Mouse (Mus musculus): ENCODE data around the gene Pkp2. TPM values are rescaled to one million over a fixed set of nuclear protein-coding genes. Genes with fewer than 3 reads are reported as not detected.

Pkp2 gene
- total and polyA plus RNA-seq, 3 experiments, result 13.3 to 19.0 (median 14.1) TPM

DNA sequence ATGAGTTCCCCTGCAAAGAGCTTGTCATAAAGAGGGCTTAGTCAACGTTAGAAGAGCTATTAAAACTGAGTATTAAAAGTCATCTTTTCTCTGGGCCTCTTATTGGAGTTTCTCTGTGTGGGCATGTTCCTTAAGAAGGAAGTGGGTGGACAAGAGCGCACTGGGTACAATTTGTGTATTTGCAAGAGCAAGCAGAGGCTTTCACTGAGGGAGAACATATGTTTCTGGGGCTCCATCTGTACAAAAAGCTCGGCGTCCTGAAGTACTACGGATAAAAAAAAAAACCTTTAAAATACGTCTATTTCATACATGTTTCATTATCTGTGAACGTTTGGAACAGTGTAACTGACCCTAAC is 417 bp upstream of the Pkp2 start:
- TF ChIP-seq MYC (IDR thresholded peaks at IDR 0.05; ENCODE audit: low read depth, low read length), result 0 out of 2 replicates have a peak, but pooled peaks have one; percentile 46
- TF ChIP-seq SIN3A (IDR thresholded peaks at IDR 0.05; ENCODE audit: low read length), result 0 out of 2 replicates have a peak, but pooled peaks have one; percentile 48
- peak; percentile 42; the same call in 1 of the 2 replicates for TF ChIP-seq ELF1 (IDR thresholded peaks at IDR 0.05; ENCODE audit: low read depth, low read length)
- TF ChIP-seq ZNF384 (IDR thresholded peaks at IDR 0.05; ENCODE audit: low read depth, low read length), result no peak
- no peak for TF ChIP-seq SMC3 (IDR thresholded peaks at IDR 0.05; ENCODE audit: low read depth, low read length)
- TF ChIP-seq ZC3H11A (IDR thresholded peaks at IDR 0.05; ENCODE audit: low read depth, low read length), result no peak
- no peak for TF ChIP-seq EP300 (IDR thresholded peaks at IDR 0.05; ENCODE audit: low read length)
- no peak for TF ChIP-seq RCOR1 (conservative IDR thresholded peaks at IDR 0.05; ENCODE audit: low read depth, low read length)
- no peak for TF ChIP-seq CHD2 (IDR thresholded peaks at IDR 0.05; ENCODE audit: low read length)
- no peak for TF ChIP-seq MXI1 (IDR thresholded peaks at IDR 0.05; ENCODE audit: low read depth, low read length)
- peak; percentile 21; the same call in 1 of the 2 replicates for TF ChIP-seq IRF4 (IDR thresholded peaks at IDR 0.05; ENCODE audit: low read depth, low read length)
- Histone ChIP-seq H3K4me3 (replicated peaks in 1 of 3; ENCODE audit: low read depth in 2 of 3, low read length in 2 of 3, poor library complexity in 1 of 3) (peak overlapping the region; percentile 13 to 80 (median 53)), H3K9ac (ENCODE audit: insufficient read depth, low read depth) (peak overlapping the region; percentile 71), H3K4me1 (ENCODE audit: control insufficient read depth in 1 of 2, insufficient read depth in 2 of 2) (peaks cover 5 to 19% of the 10 kb centered on the region in 2 experiments; a peak in 3 of 4 replicates), H3K79me2 (replicated peaks; ENCODE audit: control insufficient read depth, extremely low read depth, insufficient read depth, poor library complexity, severe bottlenecking) (no peaks in the 10 kb centered on the region), H3K4me2 (ENCODE audit: insufficient read depth, low read depth, poor library complexity, severe bottlenecking) (peak overlapping the region; percentile 68), H3K36me3 (replicated peaks in 1 of 2; ENCODE audit: control insufficient read depth in 1 of 2, insufficient read depth in 1 of 2, low read length in 1 of 2) (no peaks in the 10 kb centered on the region), H3K27me3 (replicated peaks) (peaks cover 6% of the 10 kb centered on the region), H3K9me3 (replicated peaks; ENCODE audit: low read length) (no peaks in the 10 kb centered on the region), H3K27ac (ENCODE audit: insufficient read depth, low read depth) (no peak overlapping the region)
- no peak for DNase-seq (ENCODE audit: extremely low read depth)
- in situ Hi-C loops (cut with MboI; ENCODE audit: low pct_ligation_motif_present, low pct_unique_long_range_greater_than_20kb, low sequenced_read_pairs), result loop anchor here (25.0 kb wide), 1 partner anchor 375 kb away; no protein-coding TSS in a partner anchor
- dilution Hi-C loops (cut with MboI; ENCODE audit: extremely low pct_ligation_motif_present, extremely low pct_unique_long_range_greater_than_20kb, low sequenced_read_pairs), result no loop called here

DNA sequence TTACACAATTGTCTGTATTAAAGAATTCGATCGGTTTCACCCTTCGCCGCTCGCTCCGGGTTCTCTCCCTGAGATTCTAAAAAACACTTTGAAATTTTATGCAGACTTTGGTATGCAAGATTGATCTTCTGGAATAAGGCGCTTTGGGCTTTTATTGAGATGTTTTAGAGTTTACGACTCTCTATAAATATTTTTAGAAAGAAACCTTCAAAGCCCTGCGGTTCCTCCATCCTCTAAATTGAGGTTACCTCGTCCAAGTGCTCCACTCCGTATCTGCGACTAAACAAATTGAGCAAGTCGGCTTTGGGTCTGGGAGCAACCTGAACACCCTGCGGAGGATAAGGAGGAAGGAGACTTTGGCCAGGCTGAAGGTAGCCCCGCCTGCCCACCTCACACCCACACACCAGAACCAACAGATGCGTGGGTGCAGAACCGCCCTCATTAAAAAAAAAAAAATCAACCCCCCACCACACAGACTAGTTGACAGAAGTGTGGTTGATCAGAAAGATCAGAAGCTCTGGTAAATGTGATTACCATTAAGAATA is 715 bp downstream of the Pkp2 start:
- no peak for DNase-seq (ENCODE audit: extremely low read depth)
- Histone ChIP-seq H3K4me1 (ENCODE audit: control insufficient read depth in 1 of 2, insufficient read depth in 2 of 2) (peaks cover 5 to 19% of the 10 kb centered on the region in 2 experiments; a peak in 3 of 4 replicates), H3K9me3 (replicated peaks; ENCODE audit: low read length) (no peaks in the 10 kb centered on the region), H3K36me3 (replicated peaks in 1 of 2; ENCODE audit: control insufficient read depth in 1 of 2, insufficient read depth in 1 of 2, low read length in 1 of 2) (no peaks in the 10 kb centered on the region), H3K27me3 (replicated peaks) (peaks cover 6% of the 10 kb centered on the region), H3K27ac (ENCODE audit: insufficient read depth, low read depth) (no peak overlapping the region), H3K79me2 (replicated peaks; ENCODE audit: control insufficient read depth, extremely low read depth, insufficient read depth, poor library complexity, severe bottlenecking) (no peaks in the 10 kb centered on the region), H3K4me2 (ENCODE audit: insufficient read depth, low read depth, poor library complexity, severe bottlenecking) (peak overlapping the region; percentile 68), H3K4me3 (replicated peaks in 1 of 3; ENCODE audit: low read depth in 2 of 3, low read length in 2 of 3, poor library complexity in 1 of 3) (peak overlapping the region; percentile 44 to 80 (median 63)), H3K9ac (ENCODE audit: insufficient read depth, low read depth) (peak overlapping the region; percentile 43; the same call in 1 of the 2 replicates)
- in situ Hi-C loops (cut with MboI; ENCODE audit: low pct_ligation_motif_present, low pct_unique_long_range_greater_than_20kb, low sequenced_read_pairs) (loop anchor here (25.0 kb wide), 1 partner anchor 373 kb away; no protein-coding TSS in a partner anchor), dilution Hi-C loops (cut with MboI; ENCODE audit: extremely low pct_ligation_motif_present, extremely low pct_unique_long_range_greater_than_20kb, low sequenced_read_pairs) (no loop called here)
- TF ChIP-seq MXI1 (IDR thresholded peaks at IDR 0.05; ENCODE audit: low read depth, low read length) (peak; percentile 36; the same call in 1 of the 2 replicates), ZNF384 (IDR thresholded peaks at IDR 0.05; ENCODE audit: low read depth, low read length) (peak; percentile 56), MYC (IDR thresholded peaks at IDR 0.05; ENCODE audit: low read depth, low read length) (no peak), SIN3A (IDR thresholded peaks at IDR 0.05; ENCODE audit: low read length) (0 out of 2 replicates have a peak, but pooled peaks have one; percentile 4), EP300 (IDR thresholded peaks at IDR 0.05; ENCODE audit: low read length) (no peak)
